Mouse (Mus musculus) retina, embryonic 14.5 days (tissue): Measurements from ENCODE around the gene Hibch.
"Not testable (repeated sequence)": the region's sequence is repeated elsewhere in the genome, so short reads cannot be mapped to it uniquely, and the experiment has no call there.

Source experiments
- DNase-seq: peaks from one replicate; pipeline ENCODE4 v3.0.0-alpha.2; 2015; ENCODE audit warnings: low spot score

Hibch gene

GRCm38 (mm10) chr1:52884208-52884607 is 39.5 kb downstream of the Hibch start:
- no peak for DNase-seq

DNA sequence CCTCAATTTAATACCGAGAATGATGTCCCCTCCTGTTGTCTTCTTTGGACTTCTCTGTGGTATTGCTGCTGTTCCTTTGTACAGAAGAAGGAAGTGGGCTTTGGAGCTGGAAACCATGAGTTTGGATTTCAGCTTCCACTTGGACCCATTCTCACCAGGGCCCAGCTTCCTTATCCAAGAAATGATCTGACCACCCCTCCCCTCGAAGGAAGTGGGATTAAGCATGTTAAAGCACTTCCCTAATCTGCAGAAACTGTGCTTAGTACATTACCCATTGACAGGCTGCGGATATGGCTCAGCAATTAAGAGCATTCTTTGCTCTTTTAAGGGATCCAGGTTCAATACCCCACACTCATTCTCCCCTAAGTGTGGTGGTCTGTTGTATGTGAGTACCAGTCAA is 65.1 kb downstream of the Hibch start:
- DNase-seq, result no peak

DNA sequence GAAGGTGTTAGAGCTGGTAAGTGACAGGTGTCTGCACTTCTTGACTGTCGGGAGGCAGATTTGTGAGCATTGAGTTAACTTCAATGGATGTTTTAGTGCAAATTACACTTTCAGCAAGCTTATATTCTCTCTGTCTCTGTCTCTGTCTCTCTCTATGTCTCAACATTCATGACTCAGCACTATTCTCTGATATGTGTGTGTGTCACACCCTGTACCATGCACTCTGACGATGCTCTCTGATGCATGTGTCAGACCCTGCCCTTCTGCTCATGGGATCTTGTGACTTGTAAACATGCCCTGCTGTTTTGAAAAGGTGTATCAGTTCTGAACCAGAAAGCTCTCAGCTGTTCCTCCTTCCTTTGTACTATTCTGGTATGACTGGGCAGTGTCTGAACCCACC is 71.9 kb downstream of the Hibch start:
- no peak for DNase-seq

DNA sequence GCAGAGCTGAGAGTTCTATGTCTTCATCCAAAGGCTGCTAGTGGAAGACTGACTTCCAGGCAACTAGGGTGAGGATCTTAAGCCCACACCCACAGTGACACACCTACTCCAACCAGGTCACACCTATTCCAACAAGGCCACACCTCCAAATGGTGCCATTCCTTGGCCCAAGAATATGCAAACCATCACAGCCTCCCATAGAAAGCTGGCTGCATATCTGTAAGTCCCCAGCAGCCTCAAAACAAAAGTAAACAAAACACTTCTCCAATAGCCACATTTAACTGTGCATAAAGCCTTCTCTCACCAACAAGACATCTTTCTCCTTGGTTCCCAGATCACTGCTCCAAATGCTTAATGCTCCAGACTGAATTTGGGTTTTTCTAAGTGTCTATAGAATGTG is 74.2 kb downstream of the Hibch start:
- DNase-seq, result not testable (repeated sequence)

- not testable (repeated sequence) for DNase-seq
These were observed 79.8 kb downstream of the Hibch start for GRCm38 (mm10) chr1:52924482-52924881.

DNA sequence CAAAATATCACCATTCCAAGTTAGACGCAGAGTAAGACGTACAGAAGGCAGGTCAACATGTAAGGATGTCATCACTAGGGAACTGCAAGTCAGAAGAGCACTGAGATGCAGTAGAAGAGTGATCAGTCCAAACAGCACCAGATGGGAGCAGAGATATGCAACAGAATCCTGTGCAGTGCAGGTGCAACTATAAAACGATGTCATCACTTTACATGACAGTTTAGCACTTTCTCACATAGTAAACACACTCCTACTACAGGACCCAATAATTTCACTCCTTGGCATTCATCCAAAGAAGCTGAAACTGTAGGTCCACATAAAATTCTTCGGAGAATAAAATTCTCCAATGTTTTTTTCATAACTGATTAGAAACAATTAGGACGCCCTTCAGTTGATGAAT is 89.8 kb downstream of the Hibch start:
- no peak for DNase-seq

DNA sequence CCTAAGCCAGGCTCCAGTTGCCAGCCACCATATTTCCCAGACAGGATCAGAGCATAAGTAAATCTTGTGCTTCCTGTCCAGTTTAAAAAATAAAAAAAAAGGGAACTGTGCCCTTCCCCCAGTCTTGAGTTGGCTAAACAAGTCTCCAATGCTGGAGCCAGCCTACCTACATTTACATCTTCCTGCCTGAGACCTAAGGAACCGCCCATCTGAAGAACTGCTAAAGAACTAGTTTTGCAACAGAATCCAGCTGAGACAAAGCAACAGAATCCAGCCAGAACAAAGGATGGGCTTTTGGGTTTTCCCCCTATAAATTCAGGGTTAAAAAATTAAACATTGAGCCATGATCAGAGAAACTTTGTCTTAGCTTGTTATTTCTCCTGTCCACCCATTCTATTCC is 94.3 kb downstream of the Hibch start:
- DNase-seq, result no peak

DNA sequence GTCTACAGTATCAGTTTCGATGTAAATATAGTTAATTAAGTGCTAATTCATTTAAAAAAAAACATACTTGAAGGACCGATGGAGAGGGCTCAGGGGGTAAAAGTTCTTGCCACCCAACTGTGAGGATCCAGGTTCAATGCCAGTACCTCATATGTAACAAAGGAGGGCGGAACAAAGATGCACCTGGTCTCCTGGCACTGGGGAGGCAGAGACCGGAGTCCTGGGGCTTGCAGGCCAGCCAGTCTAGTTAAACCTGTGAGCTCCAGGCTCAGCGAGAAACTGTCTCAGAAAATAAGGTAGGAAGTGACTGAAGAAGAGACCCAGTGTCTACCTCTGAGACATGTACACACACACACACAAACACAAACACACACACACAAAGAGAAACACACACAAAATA is 103.2 kb downstream of the Hibch start:
- no peak for DNase-seq

- DNase-seq, result no peak
These were observed 106.6 kb downstream of the Hibch start for GRCm38 (mm10) chr1:52951146-52951868.

DNA sequence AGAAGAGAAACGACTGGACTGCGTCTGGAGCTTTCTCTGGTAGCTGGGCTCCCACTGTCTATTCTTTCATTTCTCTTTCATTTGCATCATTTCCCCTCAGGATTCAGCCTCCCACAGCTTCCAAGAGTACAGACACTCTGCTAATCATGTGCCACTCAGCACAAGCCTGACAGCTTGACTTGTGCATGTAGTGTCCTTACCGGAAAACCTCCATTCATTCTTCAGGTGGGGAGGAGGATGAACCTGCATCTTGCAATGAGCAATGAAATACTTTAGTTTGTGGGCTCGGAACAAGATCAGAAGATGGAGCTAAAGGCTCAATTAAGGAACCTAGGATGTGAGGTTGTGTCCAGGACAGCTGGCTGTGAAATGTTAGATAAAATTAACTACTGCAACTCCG is 107.4 kb downstream of the Hibch start:
- DNase-seq, result no peak

DNA sequence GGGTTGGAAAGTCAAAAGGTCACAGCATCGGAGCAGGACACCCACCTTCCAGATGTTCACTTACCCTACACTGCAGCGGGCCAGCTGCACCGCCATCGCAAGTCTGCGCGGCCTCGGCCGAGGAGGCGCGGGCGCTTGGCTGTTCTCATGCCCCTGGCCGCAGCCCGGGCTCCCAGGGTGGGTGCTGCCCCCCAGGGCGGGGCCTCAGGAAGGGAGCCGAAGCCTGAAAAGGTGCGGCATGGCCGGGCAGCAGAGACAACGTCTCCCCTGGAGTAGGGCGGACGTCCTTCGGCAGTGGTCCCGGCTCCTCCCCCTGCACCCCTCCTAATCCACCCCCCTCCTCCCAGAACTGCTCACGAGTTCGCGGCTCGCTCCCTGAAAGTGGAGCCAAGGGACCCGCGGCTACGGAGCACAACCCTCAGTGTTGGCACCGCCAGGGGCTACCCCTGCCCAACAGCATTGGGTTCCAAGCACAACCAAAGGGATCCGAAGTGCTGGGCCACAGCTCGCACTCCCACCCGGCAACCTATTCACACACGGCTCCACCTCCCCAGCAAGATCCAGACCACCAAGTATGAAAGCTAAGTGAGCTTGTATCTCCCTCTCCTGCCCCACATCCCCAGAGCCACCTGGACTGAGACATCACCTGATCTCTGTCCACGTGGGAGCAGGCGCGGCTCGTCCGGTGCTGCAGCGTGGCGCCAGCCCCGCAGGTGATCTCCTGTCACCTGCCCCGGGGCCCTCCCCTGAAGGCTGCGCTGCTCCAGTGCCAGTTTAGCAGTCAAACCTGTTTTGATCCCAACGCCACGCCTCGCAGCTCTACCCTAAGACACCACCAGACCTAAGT is 108.0 kb downstream of the Hibch start:
- DNase-seq, result peak; percentile 52

DNA sequence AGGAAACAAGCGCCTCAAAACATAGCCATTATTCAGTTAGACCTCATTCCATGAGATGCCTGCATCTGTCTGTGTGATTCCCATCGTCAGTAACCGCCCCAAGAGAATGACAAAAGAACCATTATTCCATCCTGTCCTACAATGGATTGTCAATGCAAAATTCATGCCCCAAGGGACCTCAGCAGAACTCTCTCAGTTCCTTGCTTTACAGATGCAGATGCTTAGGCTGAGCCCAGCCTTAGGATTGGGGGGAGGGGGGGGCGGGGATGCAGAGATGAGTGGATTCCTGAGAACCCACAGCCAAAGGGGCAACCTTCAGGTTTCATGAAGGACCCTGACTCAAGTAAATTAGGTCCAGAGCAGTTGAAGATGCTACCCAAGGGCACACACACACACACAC is 108.8 kb downstream of the Hibch start:
- peak; percentile 58 for DNase-seq

DNA sequence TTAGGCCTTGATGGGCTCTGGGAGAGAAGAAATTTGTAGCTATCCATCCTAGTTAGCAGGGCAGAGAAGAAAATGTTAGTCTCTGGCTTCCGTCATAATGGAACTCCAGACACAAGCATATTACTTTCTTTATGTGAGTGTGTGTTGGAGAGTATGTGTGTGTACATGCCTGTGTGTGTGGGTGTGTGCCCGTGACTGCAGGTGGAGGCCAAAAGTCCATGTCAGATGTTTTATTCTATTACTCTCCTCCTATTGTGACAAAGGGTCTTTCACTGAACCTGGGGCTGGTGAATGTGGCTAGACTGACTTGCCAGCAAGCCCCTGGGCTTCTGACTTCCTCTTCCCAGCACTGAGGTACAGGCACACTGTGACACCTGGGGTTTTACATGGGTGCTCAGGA is 109.7 kb downstream of the Hibch start:
- no peak for DNase-seq

- peak; percentile 68 for DNase-seq
These were observed 110.4 kb downstream of the Hibch start for GRCm38 (mm10) chr1:52955102-52955501.

DNA sequence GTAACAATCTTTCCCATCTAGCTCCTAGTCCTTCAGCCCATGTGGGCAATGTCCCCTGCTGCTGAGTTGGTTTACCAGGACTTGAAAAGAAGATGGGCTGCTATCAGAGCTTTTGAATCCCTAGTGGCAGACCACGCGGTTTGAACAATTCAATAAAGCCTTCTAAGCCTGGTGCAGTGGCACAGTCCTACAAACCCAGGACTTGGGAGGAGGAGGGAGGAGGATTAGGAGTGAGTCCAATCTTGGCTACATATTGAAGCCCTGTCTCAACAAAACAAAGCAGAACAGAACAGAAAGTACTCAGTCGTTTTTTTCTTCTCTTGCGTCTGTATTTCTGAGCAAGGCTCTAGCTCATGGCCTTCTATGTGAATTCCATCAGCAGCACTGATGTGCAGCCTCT is 112.0 kb downstream of the Hibch start:
- no peak for DNase-seq

DNA sequence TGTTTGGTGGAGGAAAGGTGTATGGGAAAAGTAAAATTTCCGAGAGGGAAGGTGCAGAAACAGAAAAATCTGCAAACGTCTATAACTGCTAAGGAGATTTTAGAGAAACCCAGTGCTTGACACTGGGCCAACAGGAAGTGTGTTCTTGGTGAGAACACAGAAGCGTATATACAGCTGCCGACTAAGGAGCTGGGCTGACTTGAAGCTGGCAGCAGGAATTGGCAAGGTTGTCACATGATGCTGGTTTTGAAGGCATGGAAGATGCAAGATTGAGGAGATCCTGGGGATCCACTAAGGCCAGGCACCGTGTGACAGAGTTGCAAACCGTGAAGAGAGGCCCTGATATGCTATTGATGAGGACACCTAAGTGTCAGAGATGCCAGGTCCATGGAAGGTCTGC is 115.5 kb downstream of the Hibch start:
- no peak for DNase-seq

- DNase-seq, result no peak
These were observed 118.4 kb downstream of the Hibch start for GRCm38 (mm10) chr1:52963097-52963496.

DNA sequence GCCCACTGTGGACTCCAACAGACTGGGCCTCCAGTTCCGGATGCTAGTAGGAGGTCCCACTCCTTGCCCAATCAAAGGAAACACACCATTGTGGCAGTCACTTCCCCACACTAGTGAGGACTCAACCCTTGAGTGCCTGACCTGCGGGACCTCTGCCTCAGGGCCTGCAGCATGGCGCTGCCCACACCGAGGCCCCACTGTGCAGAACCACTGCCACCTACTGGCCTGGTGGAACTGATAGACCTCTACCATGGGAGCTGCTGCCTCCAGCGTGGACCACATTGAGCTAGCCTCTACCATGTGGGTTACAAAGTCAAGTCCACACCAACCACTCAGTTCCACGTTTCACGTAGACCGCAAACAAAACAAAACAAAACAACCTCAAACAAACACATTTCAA is 119.9 kb downstream of the Hibch start:
- DNase-seq, result no peak
